Mouse (Mus musculus) left cerebral cortex, postnatal 4 days (tissue): ENCODE measurements around the gene Cckar. TPM values are rescaled to one million over a fixed set of nuclear protein-coding genes. Genes with fewer than 3 reads are reported as not detected.

ENCODE experiments used
- DNase-seq: peaks from one replicate; pipeline ENCODE4 v3.0.0-alpha.2; 2022
- intact Hi-C: fragments of 180-260 bp; cut with DNase I; formaldehyde crosslinking; loops from one replicate; pipeline ENCODE4 v1.15.1; 2025
- total RNA-seq, 2 experiments: library from RNA; stranded (reverse); gene quantifications; 2 replicates each; pipeline ENCODE4 v1.2.3; 2021

The Cckar gene
- total RNA-seq = under 1 TPM in 1 of 2 experiments, not detected in 1; 0.14 TPM

DNA sequence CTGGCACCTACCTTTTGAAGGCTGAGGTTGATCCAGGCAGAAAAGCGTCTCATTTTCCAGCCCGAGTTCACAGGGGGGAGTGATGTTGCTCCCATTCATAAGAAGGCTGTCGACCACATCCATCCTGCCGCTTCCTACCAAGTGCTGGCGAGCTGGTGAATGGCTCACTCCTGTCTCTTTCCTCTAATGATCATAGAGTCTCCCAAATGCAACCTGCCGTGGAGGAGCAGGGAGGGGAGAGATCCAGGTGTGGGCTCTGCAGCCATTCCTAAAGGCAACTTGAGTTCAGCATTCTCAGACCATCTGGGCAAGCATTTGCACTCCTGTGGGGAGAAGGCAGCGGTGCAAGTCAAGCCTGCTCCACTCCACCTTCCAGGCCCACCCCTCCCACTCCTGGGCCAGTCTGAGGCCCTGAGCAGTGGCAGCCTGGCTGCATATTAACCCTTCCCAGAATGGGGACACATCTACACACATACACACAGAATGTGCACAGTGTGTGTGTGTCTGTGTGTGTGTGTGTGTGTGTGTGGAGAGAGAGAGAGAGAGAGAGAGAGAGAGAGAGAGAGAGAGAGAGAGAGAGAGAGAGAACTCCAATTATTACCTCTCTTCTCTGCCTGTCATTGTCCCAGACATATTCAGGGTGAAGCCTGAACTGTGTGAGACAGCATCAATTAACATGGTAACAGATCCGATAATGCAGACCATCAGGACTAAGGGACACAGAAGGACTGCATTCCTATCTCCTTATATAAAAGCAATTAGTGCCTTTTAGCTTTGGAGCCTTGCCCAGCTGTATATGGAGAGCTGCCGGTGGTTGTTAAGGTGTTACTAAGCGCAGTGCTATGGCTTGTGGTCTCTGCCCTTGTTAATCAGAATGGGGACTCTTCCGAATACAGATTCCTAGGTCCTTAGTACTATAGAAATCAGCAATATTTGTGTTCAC is at the start of gene Cckar:
Gene Cckar, minus strand, starts transcription at position 471 of the 943 bp plus-strand sequence.
- no peak for DNase-seq
- intact Hi-C loops = no loop called here

GRCm38 (mm10) chr5:53744061-53744460 is 36.6 kb upstream of the Cckar start:
- intact Hi-C loops = no loop called here
- no peak for DNase-seq

GRCm38 (mm10) chr5:53732933-53733332 is 25.4 kb upstream of the Cckar start:
- no peak for DNase-seq
- intact Hi-C loops = no loop called here

DNA sequence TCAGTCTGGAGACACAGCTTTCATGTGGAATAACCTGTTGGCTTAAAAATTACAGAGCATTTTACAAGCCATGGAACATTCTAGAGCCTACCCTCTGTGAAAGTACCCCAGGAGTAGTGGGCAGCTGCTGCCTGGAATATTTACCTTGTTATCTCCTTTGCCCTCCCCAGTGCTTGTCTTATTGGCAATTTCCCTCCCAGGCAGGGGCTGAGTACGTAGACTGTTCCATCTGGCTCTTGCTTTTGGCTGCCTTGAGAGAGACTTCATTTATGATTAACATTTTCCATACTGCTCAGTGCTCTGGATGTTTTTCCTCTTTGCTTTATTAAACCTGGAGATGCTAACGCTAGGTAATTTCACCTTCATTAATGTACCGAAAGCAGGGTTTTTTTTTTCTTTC is 20.1 kb upstream of the Cckar start:
- intact Hi-C loops = no loop called here
- no peak for DNase-seq

DNA sequence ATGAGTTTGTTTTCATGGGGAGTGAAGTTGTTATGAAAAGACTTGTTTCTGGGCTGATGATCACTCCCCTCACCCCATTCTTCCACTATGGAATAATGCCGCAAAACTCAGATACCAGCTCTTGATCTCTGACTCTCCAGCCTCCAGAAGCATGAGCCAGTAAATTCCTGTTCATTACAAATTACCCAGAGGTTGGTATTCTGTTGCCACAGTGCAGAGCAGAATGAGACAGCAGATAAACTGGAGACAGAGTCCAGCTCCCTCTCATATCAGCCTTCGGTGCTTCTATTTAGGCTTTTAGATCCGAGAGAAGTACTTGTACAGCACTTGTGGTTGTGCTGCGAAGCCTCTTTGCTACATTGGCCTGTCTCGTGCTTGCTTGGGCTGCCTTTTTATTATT is 18.5 kb upstream of the Cckar start:
- no peak for DNase-seq
- intact Hi-C loops = no loop called here

- DNase-seq = no peak
- intact Hi-C loops = no loop called here
Measured at GRCm38 (mm10) chr5:53716462-53716861, 9.0 kb upstream of the Cckar start.

DNA sequence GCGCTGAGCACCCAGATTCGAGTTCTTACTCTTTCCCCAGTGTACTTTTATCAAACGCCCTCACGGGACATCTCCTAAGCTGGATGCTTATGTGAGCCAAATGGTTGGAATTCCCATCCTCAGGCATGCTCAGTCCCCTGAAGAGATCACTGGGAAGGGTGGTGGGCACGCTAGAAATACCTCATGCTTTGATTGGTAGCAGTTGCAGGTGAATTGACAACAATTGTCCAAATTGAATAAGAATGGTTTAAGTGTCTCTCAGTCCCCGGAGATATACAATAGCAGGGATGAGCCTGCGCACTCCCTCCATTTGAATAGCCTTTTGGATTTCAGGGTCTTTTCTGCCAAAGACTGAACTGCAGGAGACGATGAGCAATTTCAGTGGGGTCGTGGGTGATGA is 3.8 kb upstream of the Cckar start:
- intact Hi-C loops = no loop called here
- DNase-seq = no peak

GRCm38 (mm10) chr5:53708191-53708590 is 686 bp upstream of the Cckar start:
- intact Hi-C loops = no loop called here
- DNase-seq = no peak

DNA sequence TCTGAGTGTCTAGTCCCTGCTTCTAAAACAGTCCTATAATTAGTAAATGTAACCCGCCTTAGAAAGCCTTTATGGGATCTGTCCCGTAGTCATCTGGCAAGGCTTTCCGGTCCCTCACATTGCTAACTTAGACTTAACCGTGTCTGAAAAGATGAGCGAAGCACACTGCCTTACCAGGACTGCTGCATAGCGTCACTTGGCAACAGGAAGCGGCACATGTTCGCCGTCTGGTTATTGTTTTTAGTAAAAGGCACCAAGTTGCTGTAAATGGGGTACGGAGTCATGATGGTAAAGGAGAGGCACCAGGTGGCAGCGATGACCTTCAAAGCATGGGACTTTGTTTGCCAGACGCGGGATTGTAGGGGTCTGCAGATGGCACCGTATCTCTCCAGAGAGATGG is 4.8 kb downstream of the Cckar start:
- intact Hi-C loops = no loop called here
- no peak for DNase-seq

- no peak for DNase-seq
- intact Hi-C loops = no loop called here
Measured at GRCm38 (mm10) chr5:53697794-53698193, 9.7 kb downstream of the Cckar start.

- DNase-seq = no peak
- intact Hi-C loops = no loop called here
Measured at GRCm38 (mm10) chr5:53696701-53697100, 10.8 kb downstream of the Cckar start.

GRCm38 (mm10) chr5:53692662-53693061 is 14.8 kb downstream of the Cckar start:
- no peak for DNase-seq
- intact Hi-C loops = no loop called here

DNA sequence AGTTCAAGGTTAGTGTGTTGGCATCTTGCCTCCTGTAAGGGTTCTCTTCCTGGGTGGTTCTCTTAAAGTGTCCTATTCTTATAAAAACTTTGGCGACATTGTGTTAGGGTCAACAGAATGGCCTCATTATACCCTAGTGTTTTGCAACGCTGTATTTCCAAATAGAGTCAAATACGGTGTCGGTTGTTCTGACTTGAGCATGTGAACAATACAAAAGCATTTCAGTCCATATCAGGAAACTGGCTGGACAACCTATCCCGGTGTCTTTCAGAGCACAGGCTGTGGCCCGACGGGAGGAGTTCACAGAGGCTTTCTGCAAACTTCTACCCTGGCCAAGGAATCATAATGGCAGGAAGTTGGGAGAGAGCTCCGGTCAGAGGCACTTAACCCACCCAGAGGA is 15.4 kb downstream of the Cckar start:
- no peak for DNase-seq
- intact Hi-C loops = no loop called here

GRCm38 (mm10) chr5:53691577-53691976 is 15.9 kb downstream of the Cckar start:
- peak; percentile 51 for DNase-seq
- intact Hi-C loops = no loop called here

- intact Hi-C loops = no loop called here
- DNase-seq = peak; percentile 68
Measured at GRCm38 (mm10) chr5:53688326-53688725, 19.2 kb downstream of the Cckar start.

DNA sequence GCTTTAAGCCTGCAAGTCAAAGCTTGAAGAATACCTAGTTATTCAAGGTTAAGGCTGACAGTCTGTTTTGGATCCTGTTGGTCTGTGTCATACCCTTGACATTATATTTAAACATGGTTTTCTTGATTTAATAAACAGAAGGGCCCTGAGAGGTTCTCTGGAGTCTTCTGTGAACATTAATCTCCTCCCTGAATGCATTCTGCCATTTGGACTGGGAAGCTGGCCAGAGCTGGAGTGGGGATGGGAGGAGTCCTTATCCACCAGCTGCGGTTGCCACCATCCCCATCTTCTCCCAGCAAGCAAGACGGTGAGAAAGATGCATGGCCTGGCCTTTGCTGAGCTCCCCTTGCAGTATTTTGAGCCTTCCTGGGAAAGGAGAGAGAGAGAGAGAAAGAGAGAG is 21.1 kb downstream of the Cckar start:
- DNase-seq = peak; percentile 74
- intact Hi-C loops = no loop called here

DNA sequence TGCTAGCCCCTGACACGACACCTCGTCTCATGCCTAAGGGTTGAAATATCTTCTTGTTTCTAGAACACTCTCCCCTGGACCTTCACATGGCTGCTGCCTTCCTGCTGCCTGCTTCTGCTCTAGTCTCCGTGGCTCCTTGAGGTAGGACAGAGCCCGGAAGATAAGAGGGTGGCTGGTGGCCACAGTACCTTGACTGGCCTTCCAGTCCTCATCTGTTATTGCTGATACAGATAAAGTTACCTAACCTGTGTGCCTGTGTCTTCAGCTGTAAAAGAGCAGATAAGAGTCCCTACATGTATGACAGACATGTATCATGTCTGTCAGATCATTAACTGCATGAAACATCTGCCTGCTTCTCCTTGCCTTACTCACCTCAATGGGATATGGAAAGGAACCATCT is 21.9 kb downstream of the Cckar start:
- intact Hi-C loops = no loop called here
- no peak for DNase-seq

DNA sequence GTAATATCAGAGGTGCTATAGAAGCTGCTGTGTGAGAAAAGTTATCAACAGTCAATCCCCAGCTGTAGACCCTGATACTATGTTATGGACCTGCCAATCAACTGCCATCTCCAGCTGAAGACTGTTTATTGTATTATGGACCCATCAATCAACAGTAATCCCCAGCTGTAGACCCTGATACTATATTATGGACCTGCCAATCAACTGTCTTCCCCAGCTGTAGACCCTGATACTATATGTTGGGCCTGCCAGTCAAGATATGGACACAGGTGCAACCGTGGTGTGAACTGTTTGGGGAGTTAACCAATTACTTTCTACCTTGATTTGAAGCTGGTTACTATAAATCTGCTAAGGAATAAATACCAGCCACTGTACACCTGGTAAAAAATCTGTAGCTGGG is 23.1 kb downstream of the Cckar start:
- DNase-seq = no peak
- intact Hi-C loops = no loop called here

- intact Hi-C loops = no loop called here
- DNase-seq = no peak
Measured at GRCm38 (mm10) chr5:53683916-53684315, 23.6 kb downstream of the Cckar start.

- DNase-seq = no peak
- intact Hi-C loops = loop anchor here (10.0 kb wide), 1 partner anchor 125 kb away; the partner anchor contains the start of gene Tbc1d19
Measured at GRCm38 (mm10) chr5:53679651-53680050, 27.9 kb downstream of the Cckar start.

DNA sequence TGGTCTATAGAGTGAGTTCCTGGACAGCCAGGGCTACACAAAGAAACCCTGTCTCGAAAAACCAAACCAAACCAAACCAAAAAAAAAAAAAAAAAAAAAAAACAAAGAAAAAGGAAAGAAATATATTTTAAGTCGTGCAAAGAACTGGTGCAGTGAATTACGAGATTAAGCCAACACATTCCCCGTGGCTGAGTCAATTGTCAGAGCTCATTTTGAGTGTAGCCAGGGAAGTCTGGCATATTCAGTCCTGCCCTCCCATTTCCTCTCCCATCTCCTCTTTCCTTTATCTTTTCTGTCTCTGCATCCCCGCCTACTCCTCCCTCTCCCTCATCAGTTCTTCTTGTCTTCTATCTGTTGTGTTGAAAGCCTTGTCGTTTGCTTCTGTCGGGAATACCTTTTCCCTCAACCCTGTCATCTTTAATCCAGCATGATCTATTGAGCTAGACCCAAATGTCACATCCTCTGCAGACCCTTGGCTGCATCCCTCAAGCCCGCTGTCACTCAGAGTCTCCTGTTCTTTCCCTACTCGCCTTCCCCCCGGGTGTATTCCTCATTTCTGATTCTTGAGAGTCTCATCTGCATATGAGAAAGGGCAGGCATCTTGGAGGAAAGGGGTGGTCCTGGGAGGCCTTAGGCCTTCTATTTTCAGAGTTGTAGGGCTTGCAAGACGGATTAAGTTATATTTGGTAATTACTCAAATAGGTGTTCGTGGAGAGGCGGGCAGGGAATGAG is 29.3 kb downstream of the Cckar start:
- intact Hi-C loops = loop anchor here (10.0 kb wide), 1 partner anchor 127 kb away; the partner anchor contains the start of gene Tbc1d19
- DNase-seq = no peak

DNA sequence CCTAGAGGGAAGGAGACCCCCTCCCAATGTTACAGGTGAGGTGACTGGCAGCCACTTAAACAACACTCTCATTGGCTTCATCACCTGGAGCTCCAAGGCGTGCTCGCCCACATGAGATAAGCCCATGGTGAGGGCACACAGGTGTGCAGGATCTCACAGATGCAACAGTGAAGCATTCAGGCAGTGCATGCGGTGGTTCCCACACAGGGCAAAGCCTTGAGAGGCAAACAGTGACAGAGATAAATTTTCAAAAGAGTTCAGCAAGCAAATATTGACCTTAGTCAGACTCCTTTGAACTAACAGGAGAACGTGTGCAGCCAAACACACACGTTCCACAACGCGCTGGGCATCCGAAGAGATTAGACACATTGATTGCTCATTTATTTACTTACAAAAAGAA is 30.8 kb downstream of the Cckar start:
- intact Hi-C loops = loop anchor here (10.0 kb wide), 1 partner anchor 128 kb away; the partner anchor contains the start of gene Tbc1d19
- DNase-seq = no peak
